Mouse (Mus musculus): Measurements from ENCODE around the gene Dock6.

- no peak for TF ChIP-seq CTCF (IDR thresholded peaks at IDR 0.05; ENCODE audit: low read depth, low read length)
- no peak for TF ChIP-seq POLR2AphosphoS5 (IDR thresholded peaks at IDR 0.05; ENCODE audit: insufficient replicate concordance, low read depth, low read length)
- TF ChIP-seq GATA1 (IDR thresholded peaks at IDR 0.05; ENCODE audit: borderline replicate concordance, low read length): no peak
- no peak for TF ChIP-seq TAL1 (conservative IDR thresholded peaks at IDR 0.05; ENCODE audit: low read depth, low read length)
These were observed 88.1 kb downstream of the Dock6 start for GRCm38 (mm10) chr9:21764084-21764999.
